Mouse (Mus musculus) MEL (cell line): ENCODE measurements at regions not wholly inside any gene's neighbourhood (a gene's known extent, or its start where the extent isn't known, plus 50 kb on each side); places are given as distances from the start of the nearest gene placed in this dataset.

Experiments
- DNase-seq: peaks from one replicate; pipeline ENCODE4 v3.0.0; 2011; ENCODE audit warnings: low read depth, low spot score
- H3K27ac ChIP-seq: 2 replicates; pipeline ENCODE4 v1.5.1; 2012; ENCODE audit warnings: low read depth, mild to moderate bottlenecking, control low read depth, low read length, moderate library complexity; ENCODE audit not compliant: control insufficient read depth
- H3K27me3 ChIP-seq, 2 experiments: fragments of 150-350 bp in 1 of 2; sonication (generic) in 1 of 2; 2 replicates each; pipeline ENCODE4 v1.6.1; 2012; ENCODE audit warnings: low read length in 2 of 2, mild to moderate bottlenecking in 2 of 2, improper control_type of control experiment in 1 of 2, moderate library complexity in 1 of 2; ENCODE audit not compliant: insufficient read depth in 2 of 2, control insufficient read depth in 1 of 2
- H3K36me3 ChIP-seq, 2 experiments: 2 replicates each; pipeline ENCODE4 v1.6.1; 2012 to 2014; ENCODE audit warnings: low read length in 2 of 2, improper control_type of control experiment in 1 of 2, inconsistent platforms in 1 of 2, mild to moderate bottlenecking in 1 of 2; ENCODE audit not compliant: insufficient read depth in 2 of 2, control insufficient read depth in 1 of 2
- H3K4me1 ChIP-seq, 2 experiments: fragments of 150-350 bp in 1 of 2; sonication (generic) in 1 of 2; 2 replicates each; pipeline ENCODE4 v1.6.1; 2012; ENCODE audit warnings: low read length in 2 of 2, improper control_type of control experiment in 1 of 2, mild to moderate bottlenecking in 1 of 2; ENCODE audit not compliant: insufficient read depth in 2 of 2, control insufficient read depth in 1 of 2
- H3K4me3 ChIP-seq, 2 experiments: fragments of 150-350 bp in 1 of 2; sonication (generic) in 1 of 2; 2 replicates each; pipeline ENCODE4 v1.5.1; 2012; ENCODE audit warnings: low read depth in 2 of 2, low read length in 2 of 2, mild to moderate bottlenecking in 2 of 2, moderate library complexity in 2 of 2, control low read depth in 1 of 2, improper control_type of control experiment in 1 of 2; ENCODE audit not compliant: control insufficient read depth in 1 of 2, insufficient read depth in 1 of 2
- H3K79me2 ChIP-seq: 2 replicates; pipeline ENCODE4 v1.6.1; 2012; ENCODE audit warnings: mild to moderate bottlenecking, low read length, moderate library complexity; ENCODE audit not compliant: control insufficient read depth, poor library complexity, insufficient read depth
- H3K9ac ChIP-seq: 2 replicates; pipeline ENCODE4 v1.6.1; 2012; ENCODE audit warnings: low read depth, mild to moderate bottlenecking, control low read depth, low read length, moderate library complexity; ENCODE audit not compliant: control insufficient read depth, poor library complexity, severe bottlenecking
- H3K9me3 ChIP-seq: fragments of 150-350 bp; sonication (generic); replicated peaks from 2 replicates; pipeline ENCODE4 v1.6.1; 2012; ENCODE audit warnings: mild to moderate bottlenecking, low read length, improper control_type of control experiment, moderate library complexity; ENCODE audit not compliant: insufficient read depth
- CHD1 ChIP-seq: IDR thresholded peaks from 2 replicates; pipeline ENCODE4 v1.6.1; 2012; ENCODE audit warnings: low read depth, mild to moderate bottlenecking, inconsistent platforms, low read length, improper control_type of control experiment
- CHD2 ChIP-seq: IDR thresholded peaks from 2 replicates; pipeline ENCODE4 v1.6.1; 2011; ENCODE audit warnings: low read length, improper control_type of control experiment
- ELF1 ChIP-seq: IDR thresholded peaks from 2 replicates; pipeline ENCODE4 v1.6.1; 2014; ENCODE audit warnings: low read depth, mild to moderate bottlenecking, inconsistent platforms, low read length, improper control_type of control experiment, moderate library complexity
- EP300 ChIP-seq, 2 experiments: IDR thresholded peaks; 2 replicates each; pipeline ENCODE4 v1.6.1; 2011; ENCODE audit warnings: improper control_type of control experiment in 2 of 2, low read length in 2 of 2, low read depth in 1 of 2, mild to moderate bottlenecking in 1 of 2
- GABPA ChIP-seq: IDR thresholded peaks from 2 replicates; pipeline ENCODE4 v1.6.1; 2012; ENCODE audit warnings: low read depth, mild to moderate bottlenecking, inconsistent platforms, low read length, improper control_type of control experiment, moderate library complexity
- GATA1 ChIP-seq: IDR thresholded peaks from 2 replicates; pipeline ENCODE4 v1.6.1; 2011; ENCODE audit warnings: low read depth, low read length, improper control_type of control experiment
- HCFC1 ChIP-seq: IDR thresholded peaks from 2 replicates; pipeline ENCODE4 v1.6.1; 2012; ENCODE audit warnings: low read depth, mild to moderate bottlenecking, inconsistent platforms, low read length, improper control_type of control experiment, moderate library complexity
- JUND ChIP-seq: IDR thresholded peaks from 2 replicates; pipeline ENCODE4 v1.6.1; 2011; ENCODE audit warnings: low read depth, mild to moderate bottlenecking, improper control_type of control experiment, low read length
- KAT2A ChIP-seq: conservative IDR thresholded peaks from 2 replicates; pipeline ENCODE4 v1.6.1; 2012; ENCODE audit warnings: low read depth, low read length, improper control_type of control experiment, inconsistent platforms
- MAFK ChIP-seq: IDR thresholded peaks from 2 replicates; pipeline ENCODE4 v1.6.1; 2011; ENCODE audit warnings: low read depth, mild to moderate bottlenecking, low read length, improper control_type of control experiment, borderline replicate concordance
- MAX ChIP-seq: IDR thresholded peaks from 2 replicates; pipeline ENCODE4 v1.6.1; 2011; ENCODE audit warnings: low read length, improper control_type of control experiment
- MEF2A ChIP-seq: IDR thresholded peaks from 2 replicates; pipeline ENCODE4 v1.6.1; 2014; ENCODE audit warnings: low read depth, mild to moderate bottlenecking, inconsistent platforms, low read length, improper control_type of control experiment; ENCODE audit not compliant: poor library complexity, insufficient replicate concordance, severe bottlenecking; ENCODE audit errors: extremely low read depth
- MXI1 ChIP-seq: IDR thresholded peaks from 2 replicates; pipeline ENCODE4 v1.6.1; 2011; ENCODE audit warnings: mild to moderate bottlenecking, low read depth, low read length, improper control_type of control experiment
- MYB ChIP-seq: IDR thresholded peaks from 2 replicates; pipeline ENCODE4 v1.6.1; 2011; ENCODE audit warnings: mild to moderate bottlenecking, low read depth, low read length, improper control_type of control experiment
- MYC ChIP-seq: IDR thresholded peaks from 2 replicates; pipeline ENCODE4 v1.6.1; 2011; ENCODE audit warnings: low read depth, mild to moderate bottlenecking, low read length, improper control_type of control experiment, moderate library complexity
- NELFE ChIP-seq: IDR thresholded peaks from 2 replicates; pipeline ENCODE4 v1.6.1; 2011; ENCODE audit warnings: low read depth, low read length, improper control_type of control experiment
- NRF1 ChIP-seq: IDR thresholded peaks from 2 replicates; pipeline ENCODE4 v1.6.1; 2014; ENCODE audit warnings: low read depth, mild to moderate bottlenecking, inconsistent platforms, low read length, improper control_type of control experiment, moderate library complexity; ENCODE audit not compliant: poor library complexity, insufficient read depth, severe bottlenecking
- POLR2A ChIP-seq, 2 experiments: IDR thresholded peaks; 2 replicates each; pipeline ENCODE4 v1.6.1; 2011 to 2012; ENCODE audit warnings: low read length in 2 of 2, mild to moderate bottlenecking in 2 of 2, control low read depth in 1 of 2, improper control_type of control experiment in 1 of 2, low read depth in 1 of 2, moderate library complexity in 1 of 2; ENCODE audit not compliant: control insufficient read depth in 1 of 2, insufficient read depth in 1 of 2, poor library complexity in 1 of 2
- POLR2AphosphoS2 ChIP-seq: IDR thresholded peaks from 2 replicates; pipeline ENCODE4 v1.6.1; 2011; ENCODE audit warnings: low read length, improper control_type of control experiment
- POLR2AphosphoS5 ChIP-seq: IDR thresholded peaks from 2 replicates; pipeline ENCODE4 v1.6.1; 2012; ENCODE audit warnings: low read depth, borderline replicate concordance, mild to moderate bottlenecking, inconsistent platforms, low read length, moderate library complexity, mixed read lengths
- SIN3A ChIP-seq: IDR thresholded peaks from 2 replicates; pipeline ENCODE4 v1.6.1; 2012; ENCODE audit warnings: low read length, improper control_type of control experiment, inconsistent platforms
- TAL1 ChIP-seq: IDR thresholded peaks from 2 replicates; pipeline ENCODE4 v1.6.1; 2012; ENCODE audit warnings: mild to moderate bottlenecking, inconsistent platforms, low read length, moderate library complexity, mixed read lengths
- TBP ChIP-seq: IDR thresholded peaks from 2 replicates; pipeline ENCODE4 v1.8.0; 2011; ENCODE audit warnings: low read depth, low read length, improper control_type of control experiment
- TCF12 ChIP-seq: IDR thresholded peaks from 2 replicates; pipeline ENCODE4 v1.6.1; 2014; ENCODE audit warnings: low read depth, mild to moderate bottlenecking, inconsistent platforms, low read length, improper control_type of control experiment, moderate library complexity
- UBTF ChIP-seq: IDR thresholded peaks from 2 replicates; pipeline ENCODE4 v1.6.1; 2012; ENCODE audit warnings: low read depth, mild to moderate bottlenecking, inconsistent platforms, low read length, improper control_type of control experiment, moderate library complexity, borderline replicate concordance; ENCODE audit not compliant: insufficient read depth
- USF1 ChIP-seq: IDR thresholded peaks from 2 replicates; pipeline ENCODE4 v1.6.1; 2014; ENCODE audit warnings: low read depth, mild to moderate bottlenecking, inconsistent platforms, low read length, improper control_type of control experiment, moderate library complexity
- USF2 ChIP-seq, 2 experiments: IDR thresholded peaks; 2 replicates each; pipeline ENCODE4 v1.6.1; 2011 to 2012; ENCODE audit warnings: improper control_type of control experiment in 2 of 2, low read length in 2 of 2, borderline replicate concordance in 1 of 2, inconsistent platforms in 1 of 2, low read depth in 1 of 2, mild to moderate bottlenecking in 1 of 2; ENCODE audit not compliant: insufficient read depth in 1 of 2
- ZC3H11A ChIP-seq: IDR thresholded peaks from 2 replicates; pipeline ENCODE4 v1.6.1; 2012; ENCODE audit warnings: low read depth, mild to moderate bottlenecking, inconsistent platforms, low read length, improper control_type of control experiment
- ZKSCAN1 ChIP-seq: IDR thresholded peaks from 2 replicates; pipeline ENCODE4 v1.6.1; 2012; ENCODE audit warnings: low read depth, mild to moderate bottlenecking, inconsistent platforms, low read length, improper control_type of control experiment, moderate library complexity
- ZMIZ1 ChIP-seq: IDR thresholded peaks from 2 replicates; pipeline ENCODE4 v1.6.1; 2012; ENCODE audit warnings: low read depth, mild to moderate bottlenecking, inconsistent platforms, low read length, improper control_type of control experiment, moderate library complexity
- ZNF384 ChIP-seq: IDR thresholded peaks from 2 replicates; pipeline ENCODE4 v1.6.1; 2012; ENCODE audit warnings: low read depth, mild to moderate bottlenecking, inconsistent platforms, low read length, improper control_type of control experiment

GRCm38 (mm10) chr3:52197982-52198750 lies 70.0 kb upstream of the Foxo1 start (continued):
- TF ChIP-seq POLR2AphosphoS2 (no peak), JUND (peak; percentile 72; the same call in 1 of the 2 replicates), ZNF384 (peak; percentile 88)

- H3K4me1 ChIP-seq: peaks cover 6 to 25% of the 10 kb centered on the region in 2 experiments; a peak in 3 of 4 replicates
- H3K79me2 ChIP-seq: no peaks in the 10 kb centered on the region
- peak overlapping the region; percentile 19; the same call in 1 of the 2 replicates for H3K9ac ChIP-seq
- peak overlapping the region; percentile 40 to 44 for H3K4me3 ChIP-seq
- peaks cover 0 to 17% of the 10 kb centered on the region in 2 experiments; a peak in 2 of 4 replicates for H3K36me3 ChIP-seq
- H3K9me3 ChIP-seq: no peaks in the 10 kb centered on the region
- 0 out of 2 replicates have a peak overlapping the region, but pooled peaks have one; percentile 19 for H3K27ac ChIP-seq
- peak; percentile 70 for DNase-seq
- no peaks in the 10 kb centered on the region; a peak in 1 of 4 replicates for H3K27me3 ChIP-seq
- no peak for TF ChIP-seq MYB
- TF ChIP-seq KAT2A: no peak
- TF ChIP-seq TBP: no peak
- TF ChIP-seq GABPA: no peak
- peak; percentile 62 to 69 for TF ChIP-seq EP300 (IDR thresholded peaks at IDR 0.05; ENCODE audit: low read depth in 1 of 2, low read length in 2 of 2)
- TF ChIP-seq ELF1: no peak
- TF ChIP-seq POLR2A (IDR thresholded peaks at IDR 0.05; ENCODE audit: control insufficient read depth in 1 of 2, insufficient read depth in 1 of 2, low read depth in 1 of 2, low read length in 2 of 2, poor library complexity in 1 of 2): no peak
- TF ChIP-seq POLR2AphosphoS5: no peak
- no peak for TF ChIP-seq CHD1
- TF ChIP-seq CHD2: no peak
- no peak for TF ChIP-seq HCFC1
- no peak for TF ChIP-seq NRF1
- no peak for TF ChIP-seq ZNF384
- no peak for TF ChIP-seq MYC
- no peak for TF ChIP-seq ZMIZ1
- TF ChIP-seq GATA1: peak; percentile 70
- TF ChIP-seq MXI1: no peak
- no peak for TF ChIP-seq USF1
- TF ChIP-seq SIN3A: no peak
- no peak for TF ChIP-seq USF2 (IDR thresholded peaks at IDR 0.05; ENCODE audit: borderline replicate concordance in 1 of 2, insufficient read depth in 1 of 2, low read depth in 1 of 2, low read length in 2 of 2)
- no peak for TF ChIP-seq MEF2A
- TF ChIP-seq ZKSCAN1: no peak
- no peak for TF ChIP-seq MAX
- no peak for TF ChIP-seq MAFK
- 0 out of 2 replicates have a peak, but pooled peaks have one; percentile 22 for TF ChIP-seq TCF12
- TF ChIP-seq TAL1: no peak
- TF ChIP-seq ZC3H11A: no peak
- no peak for TF ChIP-seq NELFE
- TF ChIP-seq UBTF: no peak
These were observed 69.1 kb upstream of the Foxo1 start for GRCm38 (mm10) chr3:52198751-52199738.
